Mouse (Mus musculus) liver, embryonic 11.5 days (tissue): ENCODE measurements around the gene Gh. TPM values are rescaled to one million over a fixed set of nuclear protein-coding genes. Genes with fewer than 3 reads are reported as not detected.

ENCODE experiments used
- polyA plus RNA-seq: library from polyadenylated mRNA; unstranded; fragments of >200 nt; fragmentation: Nextera tagmentation; extraction: Ambion mirVana; gene quantifications from 2 replicates; pipeline ENCODE4 v1.2.1, GENCODE M21; 2014

Gh gene
- polyA plus RNA-seq, 1 experiment from 2014 or later, result not detected

Other genes with a start within 250 kb of the Gh start
- gene Taco1, start 235.8 kb downstream of the Gh start, polyA plus RNA-seq, result 12.8 and 13.8 TPM in 2 replicates
- 12.8 and 17.4 TPM in 2 replicates for gene Map3k3, start 217.3 kb downstream of the Gh start, polyA plus RNA-seq
- not detected in 2 replicates for gene Gm10840, start 141.0 kb downstream of the Gh start, polyA plus RNA-seq
- gene Limd2, start 141.0 kb downstream of the Gh start, polyA plus RNA-seq, result 172 and 182 TPM in 2 replicates
- gene Strada, start 99.7 kb downstream of the Gh start, polyA plus RNA-seq, result 22.0 and 24.3 TPM in 2 replicates
- gene Ccdc47, start 85.5 kb downstream of the Gh start, polyA plus RNA-seq, result 73.3 and 76.0 TPM in 2 replicates
- 63.3 and 68.2 TPM in 2 replicates for gene Ddx42, start 84.9 kb downstream of the Gh start, polyA plus RNA-seq
- 110 and 117 TPM in 2 replicates for gene Ftsj3, start 45.8 kb downstream of the Gh start, polyA plus RNA-seq
- gene Psmc5, start 45.7 kb downstream of the Gh start, polyA plus RNA-seq, result 304 and 310 TPM in 2 replicates
- 60.3 and 62.9 TPM in 2 replicates for gene Smarcd2, start 28.9 kb downstream of the Gh start, polyA plus RNA-seq
- 0.66 and 1.2 TPM in 2 replicates for gene Tcam1, start 25.2 kb downstream of the Gh start, polyA plus RNA-seq
- gene Cd79b, start 12.9 kb upstream of the Gh start, polyA plus RNA-seq, result 5.9 and 6.3 TPM in 2 replicates
- not detected in 2 replicates for gene Scn4a, start 51.4 kb upstream of the Gh start, polyA plus RNA-seq
- not detected in 2 replicates for gene Prr29, start 63.6 kb upstream of the Gh start, polyA plus RNA-seq
- gene Icam2, start 86.2 kb upstream of the Gh start, polyA plus RNA-seq, result 36.2 and 41.6 TPM in 2 replicates
- gene Ern1, start 186.0 kb upstream of the Gh start, polyA plus RNA-seq, result 6.3 and 7.5 TPM in 2 replicates